Mouse (Mus musculus): ENCODE data around the gene B4galnt3.

Gene B4galnt3

DNA sequence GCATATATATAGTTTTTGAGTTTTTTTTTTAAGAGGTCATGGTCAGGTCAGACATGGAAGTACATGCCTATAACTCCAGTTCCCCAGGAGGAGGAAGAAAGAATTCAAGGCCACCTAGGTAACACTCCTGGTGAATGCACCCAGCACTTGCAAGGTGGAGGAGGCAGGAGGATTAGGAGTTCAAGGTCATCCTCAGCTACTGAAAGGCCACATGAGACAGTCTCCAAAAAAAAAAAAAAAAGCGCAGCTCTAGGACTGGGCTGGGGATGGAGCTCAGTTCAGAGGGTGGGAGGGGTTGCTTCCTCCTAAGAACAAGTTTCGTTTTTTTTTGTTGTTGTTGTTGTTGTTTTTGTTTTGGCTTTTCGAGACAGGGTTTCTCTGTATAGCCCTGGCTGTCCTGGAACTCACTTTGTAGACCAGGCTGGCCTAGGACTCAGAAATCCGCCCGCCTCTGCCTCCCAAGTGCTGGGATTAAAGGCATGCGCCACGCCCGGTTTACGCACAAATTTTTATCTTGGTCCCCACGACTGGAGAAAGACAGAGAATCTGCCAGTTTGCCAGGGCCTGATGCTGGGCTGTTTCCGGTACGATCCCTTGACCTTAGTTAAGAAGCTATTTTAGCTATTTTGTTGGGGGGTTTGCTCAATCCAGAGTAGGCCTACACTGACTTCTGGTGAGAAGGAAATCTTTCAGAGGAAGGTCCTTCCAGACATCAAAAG, 109.2 kb downstream of the B4galnt3 start:
- DNase-seq = no peak

DNA sequence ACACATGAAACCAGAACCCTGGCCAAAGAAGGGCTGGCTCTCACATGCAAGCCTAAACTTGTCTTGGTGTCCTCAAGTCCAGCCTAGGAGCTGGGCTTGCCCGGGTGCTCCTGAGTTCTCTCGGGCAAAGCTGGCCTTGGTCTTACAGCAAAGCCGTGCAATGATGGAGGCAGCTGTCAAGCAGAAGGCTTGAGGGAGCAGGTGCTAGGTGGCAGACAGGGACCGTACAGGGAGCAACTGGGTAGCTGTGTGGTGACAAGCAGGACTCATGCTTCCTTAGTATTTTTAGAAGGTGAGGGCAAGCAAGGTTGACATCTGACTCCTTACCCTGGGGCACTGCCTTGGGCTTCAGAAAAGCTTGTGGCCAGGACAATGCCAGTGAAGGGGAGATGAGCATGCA, 110.6 kb downstream of the B4galnt3 start:
- DNase-seq = no peak

GRCm38 (mm10) chr6:120182160-120182559, 112.2 kb downstream of the B4galnt3 start:
- DNase-seq = no peak

GRCm38 (mm10) chr6:120180492-120180891, 113.9 kb downstream of the B4galnt3 start:
- DNase-seq = no peak

DNA sequence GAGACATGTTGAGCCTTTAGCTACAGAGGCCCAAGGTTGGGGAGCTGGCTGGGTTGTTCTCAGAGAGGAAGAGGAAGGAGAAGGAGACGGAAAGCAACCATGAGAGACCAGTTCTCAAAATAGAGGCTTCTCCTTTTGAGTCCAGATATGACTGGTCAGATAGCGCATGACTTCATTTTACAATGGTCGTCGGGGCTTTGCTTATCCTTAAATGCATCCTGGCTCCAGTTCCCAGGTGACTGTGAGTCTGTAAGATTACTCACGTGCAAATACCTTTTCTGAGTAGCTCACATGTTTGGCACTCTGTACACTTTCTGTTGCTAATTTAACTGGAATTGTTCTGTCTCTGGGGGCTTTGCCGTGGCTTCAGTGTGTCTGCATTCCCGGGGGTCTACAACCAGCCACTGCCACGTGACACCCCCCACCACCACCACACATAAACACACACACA, 114.6 kb downstream of the B4galnt3 start:
- DNase-seq = no peak

DNA sequence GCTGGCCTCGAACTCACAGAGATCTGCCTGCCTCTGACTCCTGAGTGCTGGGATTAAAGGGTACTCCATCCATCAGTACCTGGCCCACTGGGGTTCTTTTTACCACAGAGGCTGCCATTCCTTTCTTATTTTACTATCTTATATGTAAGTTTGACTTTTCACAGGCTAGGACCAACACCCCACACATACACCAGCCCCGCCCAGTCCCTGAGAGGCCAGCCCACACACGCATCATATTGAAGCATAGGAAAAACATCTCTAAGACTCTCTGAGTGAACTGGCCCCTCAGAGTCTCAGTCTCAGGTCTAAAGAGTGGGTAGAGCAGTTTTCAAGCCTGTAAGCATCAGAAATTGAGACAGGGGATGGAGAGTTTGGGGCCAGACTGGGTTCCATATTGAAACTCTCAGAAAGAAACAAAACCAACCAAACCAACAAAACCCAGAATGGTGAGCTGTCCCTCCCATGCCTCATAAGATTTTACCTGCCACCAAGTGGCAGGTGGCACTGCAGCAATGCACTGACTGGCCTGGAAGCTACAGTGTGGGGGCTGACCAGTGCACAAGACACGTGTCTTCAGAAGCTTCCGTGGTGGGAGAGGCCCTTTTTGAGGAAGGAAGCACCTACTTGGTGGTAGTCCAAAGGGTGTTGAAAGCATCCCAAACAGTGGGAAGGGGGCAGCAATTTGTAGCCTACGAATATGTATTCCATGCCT, 115.2 kb downstream of the B4galnt3 start:
- no peak for DNase-seq

- DNase-seq = no peak
Measured at GRCm38 (mm10) chr6:120175650-120176049, 118.7 kb downstream of the B4galnt3 start.

DNA sequence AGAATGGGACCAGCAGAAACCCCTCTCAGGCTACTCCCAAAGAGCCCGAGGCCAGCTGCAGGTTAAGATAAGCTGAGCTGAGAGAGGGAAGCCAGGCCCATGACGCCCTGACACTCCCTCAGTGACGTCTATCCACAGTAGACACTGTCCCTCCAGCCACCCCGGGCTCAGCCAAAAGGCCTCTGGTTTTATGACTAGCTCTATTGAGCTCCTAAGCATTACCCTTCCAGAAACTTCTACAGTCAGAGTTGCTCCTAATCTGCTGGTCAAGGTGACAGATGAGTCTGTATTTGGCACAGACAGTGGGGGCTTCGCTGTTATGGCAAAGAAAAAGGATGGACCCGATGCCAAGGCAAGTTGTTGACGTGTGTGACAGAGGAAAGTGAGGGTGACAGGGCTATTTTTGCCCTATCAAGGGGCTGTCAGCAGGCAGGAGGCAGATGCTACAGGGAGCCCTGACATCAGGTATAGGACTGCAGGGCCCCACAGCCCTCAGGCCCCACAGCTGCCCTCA, 119.7 kb downstream of the B4galnt3 start:
- no peak for DNase-seq

DNA sequence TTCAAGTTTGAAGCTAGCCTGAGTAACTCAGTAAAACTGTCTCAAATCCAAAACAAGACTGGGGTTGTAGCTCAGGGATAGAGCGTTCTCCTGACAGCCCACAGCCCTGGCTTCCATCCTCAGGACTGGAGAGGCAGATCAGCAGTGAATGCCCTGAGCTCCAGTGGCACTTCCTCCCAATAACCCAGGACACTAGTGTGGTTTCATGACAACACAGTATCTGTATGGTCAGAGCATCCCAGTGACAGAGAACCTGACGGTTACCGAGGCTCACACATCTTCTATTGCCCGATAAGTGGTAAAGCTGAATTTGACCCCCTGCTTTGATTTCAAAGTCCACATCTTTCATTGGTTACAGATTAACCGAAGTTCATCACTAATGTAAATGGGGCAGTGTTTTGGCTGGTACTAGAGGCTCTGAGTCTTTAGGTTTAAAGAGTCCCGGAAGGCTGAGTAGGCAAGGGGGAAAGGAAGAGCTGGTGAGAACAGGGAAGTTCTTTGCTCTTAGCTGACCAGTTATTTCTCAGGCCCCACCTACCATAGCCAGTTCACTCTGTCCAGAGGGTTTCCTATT, 120.2 kb downstream of the B4galnt3 start:
- DNase-seq = no peak

DNA sequence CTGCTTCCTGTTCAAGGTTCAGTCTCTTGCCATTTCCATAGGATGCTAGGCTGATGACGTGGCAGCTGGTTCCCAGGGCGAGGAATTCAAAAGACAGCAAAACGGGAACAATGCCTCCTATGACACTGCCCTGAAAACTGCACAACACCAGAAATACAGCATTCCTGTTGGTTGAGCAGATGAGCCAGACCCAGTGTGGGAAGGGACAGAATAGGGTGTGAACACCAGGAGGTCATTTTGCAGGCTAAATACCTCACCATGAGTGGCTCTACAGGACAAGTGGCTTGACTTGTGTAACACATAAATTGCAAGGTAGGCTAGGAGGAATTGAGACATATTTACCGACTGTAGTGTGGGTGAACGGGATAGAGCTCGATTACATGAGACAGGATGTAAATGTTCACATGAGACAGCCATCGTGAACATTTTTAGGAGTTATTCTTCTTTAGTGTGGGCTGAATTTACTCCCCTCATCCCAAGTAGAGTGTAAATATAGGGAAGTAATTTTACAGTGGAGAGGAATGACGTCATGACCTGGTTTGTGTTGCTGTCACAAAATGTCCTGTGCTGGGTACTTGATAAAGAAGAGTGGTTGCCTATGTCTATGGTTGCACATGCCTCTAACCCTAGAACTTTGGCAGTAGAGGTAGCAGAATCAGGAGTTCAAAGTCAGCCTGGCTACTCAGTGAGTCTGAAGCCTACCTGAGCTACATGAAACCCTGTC, 121.9 kb downstream of the B4galnt3 start:
- DNase-seq = no peak

- no peak for DNase-seq
Measured at GRCm38 (mm10) chr6:120167574-120167973, 126.8 kb downstream of the B4galnt3 start.

GRCm38 (mm10) chr6:120164765-120165164, 129.6 kb downstream of the B4galnt3 start:
- DNase-seq = no peak

GRCm38 (mm10) chr6:120162928-120163327, 131.4 kb downstream of the B4galnt3 start:
- no peak for DNase-seq

GRCm38 (mm10) chr6:120159133-120159901, 135.0 kb downstream of the B4galnt3 start:
- no peak for DNase-seq

DNA sequence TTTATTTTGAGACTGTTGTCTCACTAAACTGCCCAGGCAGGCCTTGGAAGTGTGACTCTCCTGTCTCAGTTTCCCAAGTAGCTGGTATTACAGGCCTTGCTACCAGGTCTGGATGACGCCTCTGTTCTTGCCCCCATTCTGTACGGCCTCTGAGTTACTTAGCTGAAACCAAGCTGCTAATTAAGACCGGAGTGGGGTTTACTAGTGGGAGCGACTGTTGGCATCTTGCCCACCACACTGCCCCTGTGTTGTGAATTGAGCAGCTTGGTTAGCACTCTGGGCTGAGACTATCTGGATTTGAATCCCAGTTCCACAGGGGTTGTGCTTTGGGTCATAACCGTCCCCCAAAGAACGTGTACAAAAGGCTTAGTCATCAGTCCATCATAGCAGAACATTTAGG, 136.9 kb downstream of the B4galnt3 start:
- DNase-seq = no peak

- DNase-seq = no peak
Measured at GRCm38 (mm10) chr6:120155510-120155909, 138.8 kb downstream of the B4galnt3 start.

- peak; percentile 22 to 29 for DNase-seq
Measured at GRCm38 (mm10) chr6:120154526-120155309, 139.6 kb downstream of the B4galnt3 start.

All from spleen, adult 18-20 months (tissue).